Mouse (Mus musculus) liver, postnatal 0 days (tissue): ENCODE results near the gene Macrod2. TPM values are rescaled to one million over a fixed set of nuclear protein-coding genes. Genes with fewer than 3 reads are reported as not detected.

Source experiments
- ATAC-seq: fragments of 200-750 bp; cut with Nextera tagmentation; 2 replicates; pipeline ENCODE4 v1.8.0; 2017; ENCODE audit warnings: mild to moderate bottlenecking, moderate library complexity
- DNase-seq: peaks from one replicate; pipeline ENCODE4 v3.0.0-alpha.2; 2016
- H3K27ac ChIP-seq: fragments of 300-500 bp; sonication (generic); 2 replicates; pipeline ENCODE4 v1.5.1; 2014; ENCODE audit warnings: antibody characterized with exemption, moderate library complexity, mild to moderate bottlenecking, low read depth
- H3K27me3 ChIP-seq: fragments of 300-500 bp; sonication (generic); 2 replicates; pipeline ENCODE4 v1.6.1; 2014; ENCODE audit warnings: low read length, control low read depth, mixed read lengths; ENCODE audit not compliant: insufficient read depth
- H3K36me3 ChIP-seq: fragments of 300-500 bp; sonication (generic); replicated peaks from 2 replicates; pipeline ENCODE4 v1.6.1; 2014; ENCODE audit warnings: mild to moderate bottlenecking, control low read depth, low read length, moderate library complexity, mixed read lengths; ENCODE audit not compliant: insufficient read depth
- H3K4me1 ChIP-seq: fragments of 300-500 bp; sonication (generic); 2 replicates; pipeline ENCODE4 v1.6.1; 2014; ENCODE audit warnings: antibody characterized with exemption, mild to moderate bottlenecking, control low read depth; ENCODE audit not compliant: insufficient read depth
- H3K4me2 ChIP-seq: fragments of 300-500 bp; sonication (generic); 2 replicates; pipeline ENCODE4 v1.6.1; 2014; ENCODE audit warnings: low read depth, mild to moderate bottlenecking, low read length, moderate library complexity, mixed read lengths
- H3K4me3 ChIP-seq: fragments of 300-500 bp; sonication (generic); 2 replicates; pipeline ENCODE4 v1.5.1; 2014; ENCODE audit warnings: low read depth, low read length
- H3K9ac ChIP-seq: fragments of 300-500 bp; sonication (generic); replicated peaks from 2 replicates; pipeline ENCODE4 v1.6.1; 2014; ENCODE audit warnings: mild to moderate bottlenecking, moderate library complexity
- H3K9me3 ChIP-seq: fragments of 300-500 bp; sonication (generic); 2 replicates; pipeline ENCODE4 v1.6.1; 2016; ENCODE audit warnings: mild to moderate bottlenecking, control low read depth, low read length, mixed read lengths
- CTCF ChIP-seq: sonication (generic); IDR thresholded peaks from 2 replicates; pipeline ENCODE4 v1.5.1; 2016; ENCODE audit warnings: antibody characterized with exemption, low read depth
- EP300 ChIP-seq: IDR thresholded peaks from 2 replicates; pipeline ENCODE4 v1.6.1; 2016; ENCODE audit warnings: antibody characterized with exemption, low read depth, mild to moderate bottlenecking
- WGBS: fragments of 180-500 bp; shearing (Covaris S2); extraction: QIAGEN DNeasy Blood & Tissue Kit; methylation state at CpG from one replicate; pipeline ENCODE4 v1.1.7; 2014; ENCODE audit not compliant: insufficient replicate concordance; 5-methylcytosine and 5-hydroxymethylcytosine counted together
- polyA plus RNA-seq: library from polyadenylated mRNA; unstranded; fragments of >200 nt; fragmentation: Nextera tagmentation; extraction: Ambion mirVana; gene quantifications from 2 replicates; pipeline ENCODE4 v1.2.1, GENCODE M21; 2015

Gene Macrod2
- polyA plus RNA-seq, 1 experiment from 2014 or later: 9.3 TPM

DNA sequence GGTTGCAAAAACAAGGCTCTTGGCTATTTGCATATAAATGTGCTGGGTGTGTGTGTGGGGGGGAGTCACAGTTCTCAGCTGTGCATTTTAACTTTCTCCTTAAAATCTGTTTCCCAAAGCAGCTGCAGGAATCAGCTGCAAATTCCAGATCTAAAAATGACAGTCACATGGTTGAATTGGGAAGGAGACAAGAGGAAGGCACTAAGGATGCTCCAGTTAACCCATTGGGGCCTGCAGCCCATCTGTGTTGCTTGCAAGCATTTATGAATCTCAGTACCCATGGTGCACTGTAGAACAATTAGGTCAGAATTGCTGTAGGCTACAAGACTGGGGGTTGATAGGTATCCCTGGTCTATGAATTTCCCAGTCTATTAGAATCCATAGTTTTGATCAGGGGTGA lies 2008.3 kb downstream of the Macrod2 start:
- Histone ChIP-seq H3K27me3 (no peaks in the 10 kb centered on the region), H3K9ac (no peak overlapping the region), H3K27ac (no peak overlapping the region), H3K36me3 (no peaks in the 10 kb centered on the region), H3K4me2 (no peak overlapping the region), H3K4me1 (no peaks in the 10 kb centered on the region), H3K4me3 (no peak overlapping the region), H3K9me3 (no peaks in the 10 kb centered on the region)
- ATAC-seq: no peak
- no peak for TF ChIP-seq EP300
- no peak for TF ChIP-seq CTCF
- no peak for DNase-seq

GRCm38 (mm10) chr2:142404321-142404720 lies 2009.2 kb downstream of the Macrod2 start:
- no peak overlapping the region for H3K9ac ChIP-seq
- DNase-seq (no peak), ATAC-seq (no peak)
- H3K36me3 ChIP-seq: no peaks in the 10 kb centered on the region
- WGBS: 57% methylated on average over 6 of the region's 6 CpGs
- H3K4me3 ChIP-seq: no peak overlapping the region
- no peak overlapping the region for H3K4me2 ChIP-seq
- no peaks in the 10 kb centered on the region for H3K27me3 ChIP-seq
- TF ChIP-seq CTCF (no peak), EP300 (no peak)
- H3K27ac ChIP-seq: no peak overlapping the region
- no peaks in the 10 kb centered on the region for H3K9me3 ChIP-seq
- H3K4me1 ChIP-seq: no peaks in the 10 kb centered on the region

GRCm38 (mm10) chr2:142407341-142407740 lies 2012.2 kb downstream of the Macrod2 start:
- no peaks in the 10 kb centered on the region for H3K27me3 ChIP-seq
- H3K4me2 ChIP-seq: no peak overlapping the region
- H3K27ac ChIP-seq: no peak overlapping the region
- ATAC-seq (no peak), DNase-seq (no peak)
- H3K36me3 ChIP-seq: no peaks in the 10 kb centered on the region
- TF ChIP-seq CTCF: no peak
- no peak for TF ChIP-seq EP300
- H3K9me3 ChIP-seq: no peaks in the 10 kb centered on the region
- H3K9ac ChIP-seq: no peak overlapping the region
- no peaks in the 10 kb centered on the region for H3K4me1 ChIP-seq
- H3K4me3 ChIP-seq: no peak overlapping the region

DNA sequence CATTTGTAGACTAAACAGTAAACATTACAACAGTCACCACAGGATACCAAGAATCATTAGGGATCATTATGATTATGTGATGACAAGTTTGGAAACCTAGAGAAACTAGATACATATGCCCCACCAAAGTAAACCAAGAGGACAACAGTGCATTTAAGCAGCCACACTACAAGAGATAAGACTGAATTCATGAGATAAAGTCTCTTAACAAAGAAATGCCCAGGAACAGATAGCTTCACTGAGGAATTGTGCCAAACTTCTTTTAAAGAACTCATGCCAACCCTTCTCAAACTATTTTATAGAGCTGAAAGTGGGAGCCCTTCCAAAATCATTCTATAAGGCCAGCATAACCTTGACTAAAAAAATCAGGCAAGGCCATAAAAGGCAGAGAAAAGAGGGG lies 2015.0 kb downstream of the Macrod2 start:
- H3K4me2 ChIP-seq: no peak overlapping the region
- H3K36me3 ChIP-seq: no peaks in the 10 kb centered on the region
- no peak overlapping the region for H3K9ac ChIP-seq
- TF ChIP-seq CTCF: no peak
- no peak for TF ChIP-seq EP300
- ATAC-seq (no peak), DNase-seq (no peak)
- H3K9me3 ChIP-seq: no peaks in the 10 kb centered on the region
- H3K4me1 ChIP-seq: no peaks in the 10 kb centered on the region
- H3K27ac ChIP-seq: no peak overlapping the region
- no peak overlapping the region for H3K4me3 ChIP-seq
- H3K27me3 ChIP-seq: no peaks in the 10 kb centered on the region

GRCm38 (mm10) chr2:142433126-142433525 lies 2038.0 kb downstream of the Macrod2 start:
- Histone ChIP-seq H3K36me3 (no peaks in the 10 kb centered on the region), H3K4me2 (no peak overlapping the region), H3K9ac (no peak overlapping the region), H3K9me3 (no peaks in the 10 kb centered on the region), H3K27ac (no peak overlapping the region), H3K4me1 (no peaks in the 10 kb centered on the region), H3K27me3 (no peaks in the 10 kb centered on the region), H3K4me3 (no peak overlapping the region)
- no peak for DNase-seq
- no peak for ATAC-seq
- WGBS: 83% methylated on average over 7 of the region's 7 CpGs
- TF ChIP-seq EP300: no peak
- TF ChIP-seq CTCF: no peak

DNA sequence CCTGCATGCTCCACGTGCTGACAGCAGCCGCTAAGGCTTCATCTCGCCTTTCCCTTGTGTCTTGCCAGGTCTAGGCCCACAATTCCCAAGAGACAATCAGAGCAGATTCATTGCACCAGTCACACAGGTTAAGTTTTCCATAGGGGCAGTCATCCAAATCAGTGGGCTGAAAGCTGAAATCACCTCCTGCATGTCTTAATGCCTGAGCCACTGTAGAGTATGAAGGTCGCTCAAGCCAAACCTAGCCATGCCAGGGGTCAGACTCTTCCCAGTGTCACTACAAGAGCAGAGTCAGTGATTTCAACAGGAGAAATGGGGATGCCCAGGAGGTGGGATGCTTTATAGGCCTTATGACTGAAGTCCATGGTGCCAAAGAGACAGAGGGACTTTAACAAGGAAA lies 2039.6 kb downstream of the Macrod2 start:
- DNase-seq (no peak), ATAC-seq (no peak)
- no peak overlapping the region for H3K4me2 ChIP-seq
- H3K4me1 ChIP-seq: no peaks in the 10 kb centered on the region
- 79% methylated on average over 4 of the region's 4 CpGs for WGBS
- no peak overlapping the region for H3K4me3 ChIP-seq
- no peaks in the 10 kb centered on the region for H3K36me3 ChIP-seq
- no peak overlapping the region for H3K9ac ChIP-seq
- no peak for TF ChIP-seq EP300
- no peak for TF ChIP-seq CTCF
- no peak overlapping the region for H3K27ac ChIP-seq
- H3K27me3 ChIP-seq: no peaks in the 10 kb centered on the region
- H3K9me3 ChIP-seq: no peaks in the 10 kb centered on the region

GRCm38 (mm10) chr2:142437606-142438461 lies 2042.7 kb downstream of the Macrod2 start:
- 68% methylated on average over 6 of the region's 6 CpGs for WGBS
- no peak for ATAC-seq
- DNase-seq: no peak
- H3K4me2 ChIP-seq: no peak overlapping the region
- H3K9me3 ChIP-seq: no peaks in the 10 kb centered on the region; the same call in 1 of the 2 replicates
- H3K27me3 ChIP-seq: no peaks in the 10 kb centered on the region
- no peaks in the 10 kb centered on the region for H3K4me1 ChIP-seq
- H3K9ac ChIP-seq: no peak overlapping the region
- TF ChIP-seq CTCF (no peak), EP300 (no peak)
- no peak overlapping the region for H3K27ac ChIP-seq
- no peaks in the 10 kb centered on the region for H3K36me3 ChIP-seq
- no peak overlapping the region for H3K4me3 ChIP-seq

Other genes starting within 250 kb of the Macrod2 start
- not detected in 2 replicates for gene Gm17374, start 243.3 kb upstream of the Macrod2 start, polyA plus RNA-seq
- 9.0 TPM in 2 replicates for gene Esf1, start 224.7 kb upstream of the Macrod2 start, polyA plus RNA-seq
- 4.7 and 5.5 TPM in 2 replicates for gene Ndufaf5, start 224.7 kb upstream of the Macrod2 start, polyA plus RNA-seq
- not detected in 2 replicates for gene Sel1l2, start 5.6 kb upstream of the Macrod2 start, polyA plus RNA-seq